Mouse (Mus musculus): ENCODE measurements around the gene Enah. TPM values are rescaled to one million over a fixed set of nuclear protein-coding genes. Genes with fewer than 3 reads are reported as not detected.

The Enah gene
- polyA plus RNA-seq, 1 experiment from 2014 or later = 22.2 TPM

GRCm38 (mm10) chr1:182019266-182019925, 394 bp downstream of the Enah start:
- ATAC-seq (ENCODE audit: insufficient read depth) (peak; percentile 70), DNase-seq (peak; percentile 62)
- H3K4me2 ChIP-seq = peak overlapping the region; percentile 87
- H3K36me3 ChIP-seq (ENCODE audit: insufficient read depth) = 0 out of 2 replicates have a peak, but pooled peaks cover 6% of the 10 kb centered on the region
- H3K4me1 ChIP-seq (ENCODE audit: insufficient read depth) = 0 out of 2 replicates have a peak, but pooled peaks cover 5% of the 10 kb centered on the region
- no peaks in the 10 kb centered on the region; the same call in 1 of the 2 replicates for H3K27me3 ChIP-seq (ENCODE audit: insufficient read depth, low read length)
- TF ChIP-seq CTCF (IDR thresholded peaks at IDR 0.05; ENCODE audit: low read depth) = no peak
- peak overlapping the region; percentile 91 for H3K9ac ChIP-seq
- H3K27ac ChIP-seq (ENCODE audit: low read depth) = peak overlapping the region; percentile 90
- peak overlapping the region; percentile 83 for H3K4me3 ChIP-seq (ENCODE audit: low read depth, low read length)
- no peaks in the 10 kb centered on the region for H3K9me3 ChIP-seq (ENCODE audit: low read depth, low read length)
- WGBS = under 1% methylated on average over 61 of the region's 104 CpGs

- H3K27me3 ChIP-seq (ENCODE audit: insufficient read depth, low read length) = no peaks in the 10 kb centered on the region; the same call in 1 of the 2 replicates
- DNase-seq (peak; percentile 70), ATAC-seq (ENCODE audit: insufficient read depth) (peak; percentile 54; the same call in 1 of the 2 replicates)
- H3K4me3 ChIP-seq (ENCODE audit: low read depth, low read length) = peak overlapping the region; percentile 83
- H3K27ac ChIP-seq (ENCODE audit: low read depth) = peak overlapping the region; percentile 90
- H3K36me3 ChIP-seq (ENCODE audit: insufficient read depth) = 0 out of 2 replicates have a peak, but pooled peaks cover 6% of the 10 kb centered on the region
- no peaks in the 10 kb centered on the region for H3K9me3 ChIP-seq (ENCODE audit: low read depth, low read length)
- H3K4me2 ChIP-seq = peak overlapping the region; percentile 87
- under 1% methylated on average over 29 of the region's 29 CpGs for WGBS
- no peak for TF ChIP-seq CTCF (IDR thresholded peaks at IDR 0.05; ENCODE audit: low read depth)
- H3K4me1 ChIP-seq (ENCODE audit: insufficient read depth) = 0 out of 2 replicates have a peak, but pooled peaks cover 5% of the 10 kb centered on the region
- peak overlapping the region; percentile 91 for H3K9ac ChIP-seq
These were observed 1.2 kb downstream of the Enah start for GRCm38 (mm10) chr1:182018397-182019265.

- DNase-seq = no peak
- Histone ChIP-seq H3K9ac (no peak overlapping the region), H3K4me2 (no peak overlapping the region), H3K4me1 (ENCODE audit: insufficient read depth) (no peaks in the 10 kb centered on the region), H3K9me3 (ENCODE audit: low read depth, low read length) (no peaks in the 10 kb centered on the region), H3K36me3 (ENCODE audit: insufficient read depth) (no peaks in the 10 kb centered on the region), H3K27me3 (ENCODE audit: insufficient read depth, low read length) (no peaks in the 10 kb centered on the region), H3K27ac (ENCODE audit: low read depth) (no peak overlapping the region), H3K4me3 (ENCODE audit: low read depth, low read length) (no peak overlapping the region)
- 77% methylated on average over 1 of the region's 1 CpGs for WGBS
- no peak for ATAC-seq (ENCODE audit: insufficient read depth)
- TF ChIP-seq CTCF (IDR thresholded peaks at IDR 0.05; ENCODE audit: low read depth) = no peak
These were observed 14.0 kb downstream of the Enah start for GRCm38 (mm10) chr1:182005831-182006230.

GRCm38 (mm10) chr1:181998673-181999072, 21.1 kb downstream of the Enah start:
- Histone ChIP-seq H3K27me3 (ENCODE audit: insufficient read depth, low read length) (no peaks in the 10 kb centered on the region), H3K9ac (no peak overlapping the region), H3K4me1 (ENCODE audit: insufficient read depth) (0 out of 2 replicates have a peak, but pooled peaks cover 3% of the 10 kb centered on the region), H3K4me3 (ENCODE audit: low read depth, low read length) (no peak overlapping the region), H3K27ac (ENCODE audit: low read depth) (no peak overlapping the region), H3K36me3 (ENCODE audit: insufficient read depth) (no peaks in the 10 kb centered on the region), H3K9me3 (ENCODE audit: low read depth, low read length) (no peaks in the 10 kb centered on the region), H3K4me2 (no peak overlapping the region)
- 67% methylated on average over 4 of the region's 4 CpGs for WGBS
- ATAC-seq (ENCODE audit: insufficient read depth) = no peak
- no peak for TF ChIP-seq CTCF (IDR thresholded peaks at IDR 0.05; ENCODE audit: low read depth)
- no peak for DNase-seq

GRCm38 (mm10) chr1:181997791-181998190, 22.0 kb downstream of the Enah start:
- Histone ChIP-seq H3K4me2 (no peak overlapping the region), H3K27ac (ENCODE audit: low read depth) (no peak overlapping the region), H3K4me3 (ENCODE audit: low read depth, low read length) (no peak overlapping the region), H3K9me3 (ENCODE audit: low read depth, low read length) (no peaks in the 10 kb centered on the region), H3K27me3 (ENCODE audit: insufficient read depth, low read length) (no peaks in the 10 kb centered on the region), H3K9ac (no peak overlapping the region), H3K4me1 (ENCODE audit: insufficient read depth) (0 out of 2 replicates have a peak, but pooled peaks cover 3% of the 10 kb centered on the region), H3K36me3 (ENCODE audit: insufficient read depth) (no peaks in the 10 kb centered on the region)
- 70% methylated on average over 3 of the region's 3 CpGs for WGBS
- no peak for TF ChIP-seq CTCF (IDR thresholded peaks at IDR 0.05; ENCODE audit: low read depth)
- DNase-seq = no peak
- no peak for ATAC-seq (ENCODE audit: insufficient read depth)

- H3K36me3 ChIP-seq (ENCODE audit: insufficient read depth) = no peaks in the 10 kb centered on the region
- H3K9me3 ChIP-seq (ENCODE audit: low read depth, low read length) = no peaks in the 10 kb centered on the region
- no peak for DNase-seq
- H3K9ac ChIP-seq = no peak overlapping the region
- TF ChIP-seq CTCF (IDR thresholded peaks at IDR 0.05; ENCODE audit: low read depth) = no peak
- ATAC-seq (ENCODE audit: insufficient read depth) = no peak
- no peak overlapping the region for H3K4me2 ChIP-seq
- H3K27me3 ChIP-seq (ENCODE audit: insufficient read depth, low read length) = no peaks in the 10 kb centered on the region
- WGBS = 54% methylated on average over 5 of the region's 5 CpGs
- H3K27ac ChIP-seq (ENCODE audit: low read depth) = no peak overlapping the region
- H3K4me1 ChIP-seq (ENCODE audit: insufficient read depth) = 0 out of 2 replicates have a peak, but pooled peaks cover 3% of the 10 kb centered on the region
- no peak overlapping the region for H3K4me3 ChIP-seq (ENCODE audit: low read depth, low read length)
These were observed 26.2 kb downstream of the Enah start for GRCm38 (mm10) chr1:181993597-181993996.

- no peak for ATAC-seq (ENCODE audit: insufficient read depth)
- no peak overlapping the region for H3K4me2 ChIP-seq
- H3K27me3 ChIP-seq (ENCODE audit: insufficient read depth, low read length) = no peaks in the 10 kb centered on the region
- TF ChIP-seq CTCF (IDR thresholded peaks at IDR 0.05; ENCODE audit: low read depth) = no peak
- 92% methylated on average over 2 of the region's 2 CpGs for WGBS
- H3K9me3 ChIP-seq (ENCODE audit: low read depth, low read length) = no peaks in the 10 kb centered on the region
- no peak overlapping the region for H3K27ac ChIP-seq (ENCODE audit: low read depth)
- no peaks in the 10 kb centered on the region for H3K36me3 ChIP-seq (ENCODE audit: insufficient read depth)
- no peaks in the 10 kb centered on the region for H3K4me1 ChIP-seq (ENCODE audit: insufficient read depth)
- no peak overlapping the region for H3K9ac ChIP-seq
- no peak for DNase-seq
- no peak overlapping the region for H3K4me3 ChIP-seq (ENCODE audit: low read depth, low read length)
These were observed 31.4 kb downstream of the Enah start for GRCm38 (mm10) chr1:181988367-181988766.
